Mouse (Mus musculus): Measurements from ENCODE around the gene Tas2r125. TPM values are rescaled to one million over a fixed set of nuclear protein-coding genes. Genes with fewer than 3 reads are reported as not detected.
"Not testable (repeated sequence)": the region's sequence is repeated elsewhere in the genome, so short reads cannot be mapped to it uniquely, and the experiment has no call there.

Gene Tas2r125
- not detected for total RNA-seq (2021)
- long read RNA-seq, experiment 1: 0 reads
- long read RNA-seq, experiment 2: 0 reads

DNA sequence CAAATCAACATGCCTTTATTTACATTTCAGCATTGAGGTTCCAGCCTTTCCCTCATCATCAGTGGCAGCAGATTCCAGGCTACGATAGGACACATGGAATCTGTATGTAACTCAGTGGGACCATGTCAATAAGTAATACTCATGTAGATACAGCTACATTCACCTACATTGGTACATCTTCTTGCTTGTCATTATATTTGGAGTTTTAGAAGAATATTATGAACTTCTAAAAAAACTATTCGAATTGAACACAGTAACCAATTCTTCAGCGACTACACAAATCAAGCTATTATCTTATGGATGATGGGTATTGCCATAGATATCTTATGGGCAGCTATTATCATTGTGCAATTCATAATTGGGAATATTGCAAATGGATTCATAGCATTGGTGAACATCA, at the start of gene Tas2r125:
TSS of gene Tas2r125 (plus strand) at position 301 of the 400 bp plus-strand sequence.
- intact Hi-C loops (cut with DNase I): no loop called here
- no peak for DNase-seq

DNA sequence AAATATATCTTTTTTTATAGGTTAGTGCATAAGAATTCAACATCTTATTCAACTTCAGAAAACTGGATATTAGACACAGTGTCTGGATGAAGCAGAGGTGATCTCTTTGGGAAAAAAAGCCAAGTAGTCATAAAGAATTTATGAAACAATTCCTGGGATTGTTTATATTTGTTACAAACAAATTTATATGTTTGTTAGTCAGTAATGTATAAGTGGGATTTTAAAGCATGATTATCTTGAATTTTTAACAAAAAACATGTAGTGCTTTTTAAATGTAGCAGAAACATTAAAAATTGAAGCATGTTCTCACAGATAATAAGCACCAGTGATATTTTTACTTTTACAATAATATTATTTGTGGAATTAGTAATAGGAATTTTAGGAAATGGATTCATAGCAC, 41.7 kb upstream of the Tas2r125 start, which contains the start of gene Tas2r110:
TSS of gene Tas2r110 (plus strand) at position 301 of the 400 bp plus-strand sequence.
- DNase-seq: no peak
- intact Hi-C loops (cut with DNase I): no loop called here

GRCm38 (mm10) chr6:132892711-132893110, 16.7 kb upstream of the Tas2r125 start, which contains the start of gene Tas2r113:
Gene Tas2r113 (plus strand): TSS chr6:132893011.
- DNase-seq: no peak
- intact Hi-C loops (cut with DNase I): no loop called here

DNA sequence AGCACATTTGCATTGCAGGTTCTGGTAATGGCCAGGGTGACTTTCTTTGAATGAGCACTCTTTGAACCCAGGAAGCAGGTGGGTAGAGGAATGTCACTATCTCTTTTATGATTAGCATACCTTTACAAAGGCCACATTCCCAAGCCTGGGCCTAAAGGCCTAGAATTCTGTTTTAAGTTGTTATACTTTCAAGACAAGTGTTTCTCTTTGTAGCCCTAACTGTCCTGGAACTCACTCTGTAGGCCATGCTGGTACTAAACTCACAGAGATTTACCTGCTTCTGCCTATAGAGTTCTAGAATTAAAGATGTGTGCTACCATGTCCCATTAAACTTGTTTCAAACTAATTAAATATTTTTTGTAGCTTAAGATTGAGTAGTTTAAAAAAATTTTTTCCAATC, 31.9 kb downstream of the Tas2r125 start:
- intact Hi-C loops (cut with DNase I); DNase-seq: not testable (repeated sequence)

DNA sequence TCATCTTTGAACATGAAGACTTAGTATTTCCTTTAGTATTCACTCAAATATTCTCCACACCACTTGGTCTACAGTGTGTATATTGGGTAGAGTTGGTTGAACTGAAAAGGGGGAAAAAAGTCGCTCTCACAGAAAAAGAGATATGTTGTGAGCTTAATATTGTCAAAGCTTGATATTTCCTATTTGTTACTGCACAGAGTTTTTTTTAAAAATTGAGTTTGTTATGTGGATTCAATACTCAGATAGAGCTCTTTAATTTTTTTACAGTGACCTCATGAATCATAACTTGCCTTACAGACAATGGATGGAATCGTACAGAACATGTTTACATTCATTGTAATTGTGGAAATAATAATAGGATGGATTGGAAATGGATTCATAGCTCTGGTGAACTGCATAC, 41.4 kb downstream of the Tas2r125 start, which contains the start of gene Tas2r129:
TSS of gene Tas2r129 (plus strand) at position 301 of the 400 bp plus-strand sequence.
- intact Hi-C loops (cut with DNase I): no loop called here
- DNase-seq: no peak

DNA sequence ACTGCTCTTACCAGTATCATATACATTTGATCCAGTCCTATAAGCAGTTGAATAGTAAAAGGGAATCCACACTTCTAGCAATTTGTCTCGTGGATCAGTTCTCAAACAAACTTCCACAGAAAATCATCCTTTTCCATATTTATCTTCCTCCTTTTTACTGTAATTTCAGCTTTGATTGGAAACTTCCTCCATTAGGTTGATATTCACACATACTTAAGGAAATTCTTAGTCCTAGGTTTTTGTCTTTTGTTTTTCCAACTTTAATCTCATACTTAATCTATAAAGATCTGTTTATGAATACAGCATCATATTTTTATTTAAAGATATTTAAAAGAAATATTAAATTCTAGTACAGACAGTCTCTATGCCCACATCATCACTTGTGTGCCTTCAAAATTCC, 48.4 kb downstream of the Tas2r125 start, which contains the start of gene Tas2r131:
TSS of gene Tas2r131 (minus strand) at position 101 of the 400 bp plus-strand sequence.
- intact Hi-C loops (cut with DNase I): no loop called here
- DNase-seq: no peak

Other genes starting within 250 kb of the Tas2r125 start
- not detected for gene Tas2r121, start 208.6 kb upstream of the Tas2r125 start, total RNA-seq (2021)
- gene Tas2r122, start 197.7 kb upstream of the Tas2r125 start, total RNA-seq (2021): not detected
- not detected for gene Tas2r115, start 171.6 kb upstream of the Tas2r125 start, total RNA-seq (2021)
- gene Tas2r124, start 154.9 kb upstream of the Tas2r125 start, total RNA-seq (2021): not detected
- not detected for gene Tas2r102, start 147.5 kb upstream of the Tas2r125 start, total RNA-seq (2021)
- gene Tas2r136, start 131.5 kb upstream of the Tas2r125 start, total RNA-seq (2021): not detected
- not detected for gene Tas2r117, start 106.8 kb upstream of the Tas2r125 start, total RNA-seq (2021)
- gene Tas2r123, start 62.5 kb upstream of the Tas2r125 start, total RNA-seq (2021): not detected
- gene Tas2r116, start 54.2 kb upstream of the Tas2r125 start, total RNA-seq (2021): not detected
- gene Tas2r110, start 41.6 kb upstream of the Tas2r125 start, total RNA-seq (2021): not detected
- not detected for gene Tas2r113, start 16.6 kb upstream of the Tas2r125 start, total RNA-seq (2021)
- gene Tas2r129, start 41.5 kb downstream of the Tas2r125 start, total RNA-seq (2021): not detected
- not detected for gene Tas2r131, start 48.3 kb downstream of the Tas2r125 start, total RNA-seq (2021)
- gene Tas2r109, start 71.3 kb downstream of the Tas2r125 start, total RNA-seq (2021): not detected
- not detected for gene Tas2r103, start 127.5 kb downstream of the Tas2r125 start, total RNA-seq (2021)
- not detected for gene Tas2r140, start 146.2 kb downstream of the Tas2r125 start, total RNA-seq (2021)
- 10 to 100 TPM; 65.5 to 73.3 TPM for gene Smim10l1, start 195.3 kb downstream of the Tas2r125 start, total RNA-seq (2021)